Mouse (Mus musculus) 3134 (cell line): ENCODE data around the gene Pde1b.

Source experiments
- DNase-seq: peaks from one replicate; pipeline ENCODE4 v3.0.0-alpha.2; 2011; ENCODE audit warnings: low spot score; ENCODE audit not compliant: insufficient read length; ENCODE audit errors: extremely low read depth

Gene Pde1b

GRCm38 (mm10) chr15:103547983-103548382 lies 45.1 kb downstream of the Pde1b start:
- no peak for DNase-seq

DNA sequence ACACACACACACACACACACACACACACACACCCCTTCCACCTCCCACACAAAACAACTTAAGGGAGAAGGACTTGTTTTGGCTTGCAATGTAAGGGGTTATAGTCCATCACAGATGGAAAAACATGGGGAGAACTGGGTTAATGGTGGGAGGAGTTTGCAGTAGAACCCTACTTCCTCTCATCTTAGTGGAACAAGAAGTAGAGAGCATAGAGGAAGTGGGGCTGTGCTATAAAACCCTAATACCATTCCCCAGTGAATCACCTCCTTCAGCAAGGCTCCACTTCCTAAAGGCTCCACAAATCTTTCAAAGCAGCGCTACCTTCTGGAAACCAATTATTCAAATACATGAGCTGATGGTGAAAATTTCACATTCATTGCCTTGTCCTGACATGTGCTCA lies 46.6 kb downstream of the Pde1b start:
- DNase-seq: no peak

- no peak for DNase-seq
Measured at GRCm38 (mm10) chr15:103551053-103551452, 48.2 kb downstream of the Pde1b start.

GRCm38 (mm10) chr15:103552096-103552690 lies 49.4 kb downstream of the Pde1b start:
- DNase-seq: peak; percentile 6

GRCm38 (mm10) chr15:103564981-103565380 lies 62.1 kb downstream of the Pde1b start, which contains the start of gene Glycam1:
Gene Glycam1 (minus strand): TSS chr15:103565081.
- no peak for DNase-seq
